In genomic region chr17:33891892-33892291, GRCm38 (mm10) we compare ENCODE assay signal across 22 mouse cellular contexts. TPM values are rescaled to one million over a fixed set of nuclear protein-coding genes. Genes with fewer than 3 reads are reported as not detected.
A peak's percentile ranks its signal among the peaks of the same experiment; 100 is the strongest.
DNase-seq lines count a peak whose midpoint lies in the region; ATAC-seq and TF ChIP-seq lines count a peak whose summit lies in the region.
"Not testable (repeated sequence)": the region's sequence is repeated elsewhere in the genome, so short reads cannot be mapped to it uniquely, and the experiment has no call there.
"Had no signal": no experiment of that assay in that cellular context is flagged by ENCODE, and none has a peak within 500 bp of the region (broad histone marks: within the 10 kb centered on the region; RNA-seq: fewer than 3 reads in every experiment).

No protein-coding gene starts in this region.

- H3K9ac ChIP-seq in forebrain, postnatal 0 days; intestine, postnatal 0 days (ENCODE audit: low read depth, low read length); stomach, postnatal 0 days (ENCODE audit: low read length): not testable (repeated sequence)

- peak; percentile 35 for DNase-seq in T-cell, adult 2 months (ENCODE audit: low spot score)
- not testable (repeated sequence) for DNase-seq in forebrain, postnatal 0 days; left cerebral cortex, adult 2 months (ENCODE audit: extremely low spot score in 1 of 2, low spot score in 2 of 2); stomach, postnatal 0 days (ENCODE audit: low spot score)
- peak; percentile 37 for DNase-seq in lung, postnatal 36 days

- ATAC-seq in forebrain, postnatal 0 days; intestine, postnatal 0 days; stomach, postnatal 0 days (ENCODE audit: low FRiP score, low TSS enrichment): not testable (repeated sequence)

- H3K4me3 ChIP-seq in E14TG2a.4 (replicated peaks; ENCODE audit: low read length); forebrain, postnatal 0 days (ENCODE audit: low read depth, low read length); intestine, postnatal 0 days (ENCODE audit: low read depth, low read length); left cerebral cortex, adult 2 months; stomach, postnatal 0 days (ENCODE audit: low read depth, low read length): not testable (repeated sequence)

- H3K27ac ChIP-seq in forebrain, postnatal 0 days (ENCODE audit: low read depth, low read length); intestine, postnatal 0 days (ENCODE audit: low read depth, low read length); left cerebral cortex, adult 2 months; stomach, postnatal 0 days (replicated peaks): not testable (repeated sequence)

- H3K4me1 ChIP-seq in E14TG2a.4 (replicated peaks; ENCODE audit: low read depth, low read length), result peaks cover 72% of the 10 kb centered on the region
- not testable (repeated sequence) for H3K4me1 ChIP-seq in forebrain, postnatal 0 days (ENCODE audit: insufficient read depth); intestine, postnatal 0 days (replicated peaks; ENCODE audit: control insufficient read depth, insufficient read depth, low read length); stomach, postnatal 0 days (replicated peaks; ENCODE audit: control insufficient read depth, insufficient read depth)

- intact Hi-C loops in left cerebral cortex, adult 2 months (cut with DNase I), result loop anchor here (10.0 kb wide), 1 partner anchor 497 kb away; the partner anchor contains the start of gene Zfp101

- peaks cover 25% of the 10 kb centered on the region for H3K36me3 ChIP-seq in E14TG2a.4 (ENCODE audit: insufficient read depth, low read length)
- H3K36me3 ChIP-seq in forebrain, postnatal 0 days (ENCODE audit: insufficient read depth); intestine, postnatal 0 days (ENCODE audit: control insufficient read depth, insufficient read depth); stomach, postnatal 0 days (ENCODE audit: control insufficient read depth, insufficient read depth, low read length): not testable (repeated sequence)

- WGBS in forebrain, postnatal 0 days, result 75% methylated on average over 6 of the region's 6 CpGs
- 67% methylated on average over 6 of the region's 6 CpGs for WGBS in intestine, postnatal 0 days
- 61% methylated on average over 6 of the region's 6 CpGs for WGBS in stomach, postnatal 0 days

- H3K27me3 ChIP-seq in E14TG2a.4 (ENCODE audit: insufficient read depth, low read length); forebrain, postnatal 0 days (ENCODE audit: insufficient read depth, low read length); intestine, postnatal 0 days (replicated peaks; ENCODE audit: control insufficient read depth, insufficient read depth, low read length); stomach, postnatal 0 days (ENCODE audit: control insufficient read depth, insufficient read depth, low read length): not testable (repeated sequence)

- TF ChIP-seq EP300 in stomach, postnatal 0 days (optimal IDR thresholded peaks at IDR 0.05), result not testable (repeated sequence)

- TF ChIP-seq CTCF in E14TG2a.4 (conservative IDR thresholded peaks at IDR 0.05; ENCODE audit: low read length), result peak; percentile 21
- 0 out of 2 replicates have a peak, but pooled peaks have one; percentile 3 for TF ChIP-seq CTCF in forebrain, postnatal 0 days (IDR thresholded peaks at IDR 0.05; ENCODE audit: low read depth)
- peak; percentile 28; the same call in 1 of the 2 replicates for TF ChIP-seq CTCF in intestine, postnatal 0 days (IDR thresholded peaks at IDR 0.05; ENCODE audit: low read depth)
- peak; percentile 31 for TF ChIP-seq CTCF in left cerebral cortex, adult 2 months (IDR thresholded peaks at IDR 0.05)
- TF ChIP-seq CTCF in stomach, postnatal 0 days (IDR thresholded peaks at IDR 0.05; ENCODE audit: low read depth), result peak; percentile 28; the same call in 1 of the 2 replicates

- not testable (repeated sequence) for H3K9me3 ChIP-seq in E14TG2a.4 (ENCODE audit: low read length); forebrain, postnatal 0 days (ENCODE audit: low read length); intestine, postnatal 0 days (ENCODE audit: control insufficient read depth); stomach, postnatal 0 days (ENCODE audit: control insufficient read depth, low read length)

- H3K4me2 ChIP-seq in forebrain, postnatal 0 days (ENCODE audit: low read depth); intestine, postnatal 0 days (replicated peaks; ENCODE audit: low read depth); stomach, postnatal 0 days (replicated peaks; ENCODE audit: low read depth): not testable (repeated sequence)

RNA-seq across cellular contexts. Expression of gene Kifc1, which starts 1.4 kb away (rescaled TPM):
- 4.3 and 4.7 TPM in 2 replicates for total RNA-seq in forebrain, postnatal 0 days (2014; rRNA removed)
- polyA plus RNA-seq in forebrain, postnatal 0 days (2015; fragmentation: Nextera tagmentation; extraction: Ambion mirVana), result 1.3 and 1.4 TPM in 2 replicates
- 1.7 and 1.9 TPM in 2 replicates for polyA plus RNA-seq in intestine, postnatal 0 days (2015; fragmentation: Nextera tagmentation; extraction: Ambion mirVana)
- total RNA-seq in left cerebral cortex, adult 2 months (2021), result 1 to 10 TPM; 2.2 to 3.1 TPM
- 1.3 and 1.7 TPM in 2 replicates for polyA plus RNA-seq in stomach, postnatal 0 days (2015; fragmentation: Nextera tagmentation; extraction: Ambion mirVana)

RNA-seq across cellular contexts. Expression of gene Platr17, which starts 13.0 kb away (rescaled TPM):
- not detected in 2 replicates for total RNA-seq in forebrain, postnatal 0 days (2014; rRNA removed)
- polyA plus RNA-seq in forebrain, postnatal 0 days (2015; fragmentation: Nextera tagmentation; extraction: Ambion mirVana), result 1.9 and 2.0 TPM in 2 replicates
- 0.25 and 0.31 TPM in 2 replicates for polyA plus RNA-seq in intestine, postnatal 0 days (2015; fragmentation: Nextera tagmentation; extraction: Ambion mirVana)
- total RNA-seq in left cerebral cortex, adult 2 months (2021), result not detected
- 1.1 TPM in 2 replicates for polyA plus RNA-seq in stomach, postnatal 0 days (2015; fragmentation: Nextera tagmentation; extraction: Ambion mirVana)
- total RNA-seq: adrenal gland, postnatal 10 days; adrenal gland, postnatal 4 days; gastrocnemius, adult 8-10 months; gastrocnemius, postnatal 36 days; heart, postnatal 10 days; heart, postnatal 4 days had no signal
- polyA plus RNA-seq: embryonic facial prominence, embryonic 14.5 days; hindbrain, embryonic 12.5 days had no signal

RNA-seq across cellular contexts. Expression of gene Daxx, which starts 17.3 kb away (rescaled TPM):
- 70.4 and 77.1 TPM in 2 replicates for total RNA-seq in forebrain, postnatal 0 days (2014; rRNA removed)
- polyA plus RNA-seq in forebrain, postnatal 0 days (2015; fragmentation: Nextera tagmentation; extraction: Ambion mirVana), result 41.5 and 45.2 TPM in 2 replicates
- 20.6 and 22.6 TPM in 2 replicates for polyA plus RNA-seq in intestine, postnatal 0 days (2015; fragmentation: Nextera tagmentation; extraction: Ambion mirVana)
- 10 to 100 TPM; 25.5 to 27.7 TPM for total RNA-seq in left cerebral cortex, adult 2 months (2021)
- 18.1 and 22.4 TPM in 2 replicates for polyA plus RNA-seq in stomach, postnatal 0 days (2015; fragmentation: Nextera tagmentation; extraction: Ambion mirVana)

RNA-seq across cellular contexts. Expression of gene Gm7029, which starts 18.3 kb away (rescaled TPM):
- not detected in 2 replicates for total RNA-seq in forebrain, postnatal 0 days (2014; rRNA removed)
- polyA plus RNA-seq in forebrain, postnatal 0 days (2015; fragmentation: Nextera tagmentation; extraction: Ambion mirVana), result not detected in 2 replicates
- polyA plus RNA-seq in intestine, postnatal 0 days (2015; fragmentation: Nextera tagmentation; extraction: Ambion mirVana), result not detected in 2 replicates
- not detected for total RNA-seq in left cerebral cortex, adult 2 months (2021)
- polyA plus RNA-seq in stomach, postnatal 0 days (2015; fragmentation: Nextera tagmentation; extraction: Ambion mirVana), result not detected in 2 replicates
- total RNA-seq: adrenal gland, postnatal 10 days; adrenal gland, postnatal 4 days; gastrocnemius, adult 8-10 months; gastrocnemius, postnatal 36 days; heart, postnatal 10 days; heart, postnatal 4 days had no signal
- polyA plus RNA-seq: brain, embryonic 14.5 days; embryonic facial prominence, embryonic 10.5 days; embryonic facial prominence, embryonic 14.5 days; forebrain, embryonic 13.5 days; heart, embryonic 10.5 days; heart, embryonic 14.5 days; hindbrain, embryonic 12.5 days; hindbrain, embryonic 16.5 days; intestine, embryonic 14.5 days had no signal

RNA-seq across cellular contexts. Expression of gene Tapbp, which starts 23.8 kb away (rescaled TPM):
- 27.2 and 36.0 TPM in 2 replicates for total RNA-seq in forebrain, postnatal 0 days (2014; rRNA removed)
- 25.0 and 26.2 TPM in 2 replicates for polyA plus RNA-seq in forebrain, postnatal 0 days (2015; fragmentation: Nextera tagmentation; extraction: Ambion mirVana)
- 102 and 110 TPM in 2 replicates for polyA plus RNA-seq in intestine, postnatal 0 days (2015; fragmentation: Nextera tagmentation; extraction: Ambion mirVana)
- 10 to 100 TPM; 41.3 to 44.2 TPM for total RNA-seq in left cerebral cortex, adult 2 months (2021)
- polyA plus RNA-seq in stomach, postnatal 0 days (2015; fragmentation: Nextera tagmentation; extraction: Ambion mirVana), result 63.7 and 72.4 TPM in 2 replicates
